Mouse (Mus musculus) liver, adult 2 months (tissue): ENCODE measurements around the gene Slco6d1. TPM values are rescaled to one million over a fixed set of nuclear protein-coding genes. Genes with fewer than 3 reads are reported as not detected.
"Not testable (repeated sequence)": the region's sequence is repeated elsewhere in the genome, so short reads cannot be mapped to it uniquely, and the experiment has no call there.

Source experiments
- DNase-seq: peaks from one replicate; pipeline ENCODE4 v3.0.0-alpha.2; 2011; ENCODE audit warnings: low read depth, low spot score; ENCODE audit errors: extremely low read depth
- H3K27ac ChIP-seq: fragments of 200-500 bp; replicated peaks from 2 replicates; pipeline ENCODE4 v1.5.1; 2012; ENCODE audit warnings: low read depth, mild to moderate bottlenecking, control low read depth, inconsistent platforms, low read length; ENCODE audit not compliant: insufficient read depth
- H3K27me3 ChIP-seq: fragments of 200-500 bp; 2 replicates; pipeline ENCODE4 v1.6.1; 2012; ENCODE audit warnings: mild to moderate bottlenecking, moderate library complexity, low read length, inconsistent platforms; ENCODE audit not compliant: control insufficient read depth, insufficient read depth
- H3K36me3 ChIP-seq: fragments of 200-500 bp; 2 replicates; pipeline ENCODE4 v1.6.1; 2012; ENCODE audit warnings: low read length, inconsistent platforms; ENCODE audit not compliant: control insufficient read depth, insufficient read depth
- H3K4me1 ChIP-seq: fragments of 200-500 bp; 2 replicates; pipeline ENCODE4 v1.6.1; 2011; ENCODE audit warnings: low read length; ENCODE audit not compliant: control insufficient read depth, insufficient read depth
- H3K4me3 ChIP-seq: fragments of 200-500 bp; 2 replicates; pipeline ENCODE4 v1.5.1; 2011; ENCODE audit warnings: low read depth, mild to moderate bottlenecking, control low read depth, low read length, moderate library complexity; ENCODE audit not compliant: insufficient read depth
- H3K79me2 ChIP-seq: fragments of 200-500 bp; 2 replicates; pipeline ENCODE4 v1.6.1; 2012; ENCODE audit warnings: inconsistent platforms, mild to moderate bottlenecking, low read length, moderate library complexity; ENCODE audit not compliant: control insufficient read depth, insufficient read depth
- H3K9ac ChIP-seq: fragments of 200-500 bp; 2 replicates; pipeline ENCODE4 v1.6.1; 2012; ENCODE audit warnings: low read depth, mild to moderate bottlenecking, control low read depth, inconsistent platforms, low read length
- CTCF ChIP-seq: fragments of 200-500 bp; IDR thresholded peaks from 2 replicates; pipeline ENCODE4 v1.5.1; 2011; ENCODE audit warnings: low read depth, low read length, control low read depth
- POLR2A ChIP-seq: fragments of 200-500 bp; IDR thresholded peaks from 2 replicates; pipeline ENCODE4 v1.6.1; 2011; ENCODE audit warnings: low read length, control low read depth; ENCODE audit not compliant: insufficient read depth; ENCODE audit errors: extremely low read depth
- WGBS: fragments of 180-500 bp; shearing (Covaris S2); methylation state at CpG from one replicate; pipeline ENCODE4 v1.1.7; 2018; 5-methylcytosine and 5-hydroxymethylcytosine counted together
- polyA plus RNA-seq: library from polyadenylated mRNA; depleted of rRNA; stranded (reverse); fragments of >200 nt; gene quantifications from 2 replicates; pipeline ENCODE4 v1.2.3, GENCODE M21; 2012; rRNA removed
- total RNA-seq: library from RNA; depleted of rRNA; stranded (reverse); fragments of >200 nt; gene quantifications from 2 replicates; pipeline ENCODE4 v1.2.3, GENCODE M21; 2014; rRNA removed

Gene Slco6d1
- total RNA-seq (not detected in 2 replicates), polyA plus RNA-seq (not detected in 2 replicates)

GRCm38 (mm10) chr1:98420824-98421223 lies at the start of gene Slco6d1:
TSS of gene Slco6d1 (plus strand) at chr1:98421124.
- WGBS = 76% methylated on average over 10 of the region's 10 CpGs
- H3K27ac ChIP-seq = no peak within 1 kb of the TSS
- no peak within 1 kb of the TSS for H3K9ac ChIP-seq
- H3K79me2 ChIP-seq = no peaks in the 10 kb centered on the region
- no peak within 1 kb of the TSS for H3K4me3 ChIP-seq
- no peaks in the 10 kb centered on the region for H3K4me1 ChIP-seq
- no peaks in the 10 kb centered on the region for H3K27me3 ChIP-seq
- no peaks in the 10 kb centered on the region for H3K36me3 ChIP-seq
- no peak for DNase-seq
- no peak for TF ChIP-seq CTCF
- TF ChIP-seq POLR2A = no peak

- DNase-seq = no peak
- Histone ChIP-seq H3K36me3 (no peaks in the 10 kb centered on the region), H3K4me3 (no peak overlapping the region), H3K9ac (no peak overlapping the region), H3K4me1 (no peaks in the 10 kb centered on the region), H3K27ac (no peak overlapping the region), H3K27me3 (no peaks in the 10 kb centered on the region), H3K79me2 (no peaks in the 10 kb centered on the region)
- no peak for TF ChIP-seq CTCF
- no peak for TF ChIP-seq POLR2A
Observed at GRCm38 (mm10) chr1:98392001-98392400, 28.9 kb upstream of the Slco6d1 start.

- H3K9ac ChIP-seq = no peak overlapping the region
- TF ChIP-seq CTCF = no peak
- no peak for TF ChIP-seq POLR2A
- no peaks in the 10 kb centered on the region for H3K4me1 ChIP-seq
- no peaks in the 10 kb centered on the region for H3K36me3 ChIP-seq
- H3K79me2 ChIP-seq = no peaks in the 10 kb centered on the region
- 77% methylated on average over 4 of the region's 4 CpGs for WGBS
- no peaks in the 10 kb centered on the region for H3K27me3 ChIP-seq
- no peak for DNase-seq
- no peak overlapping the region for H3K4me3 ChIP-seq
- H3K27ac ChIP-seq = no peak overlapping the region
Observed at GRCm38 (mm10) chr1:98447929-98448328, 27.0 kb downstream of the Slco6d1 start.

- not testable (repeated sequence) for H3K4me1 ChIP-seq, H3K27ac ChIP-seq, H3K4me3 ChIP-seq, H3K79me2 ChIP-seq, DNase-seq, H3K27me3 ChIP-seq, H3K9ac ChIP-seq, H3K36me3 ChIP-seq
- WGBS = 82% methylated on average over 8 of the region's 8 CpGs
Observed at GRCm38 (mm10) chr1:98459224-98459623, 38.3 kb downstream of the Slco6d1 start.

- not testable (repeated sequence) for H3K4me3 ChIP-seq, H3K27ac ChIP-seq, H3K79me2 ChIP-seq, H3K9ac ChIP-seq, DNase-seq, H3K36me3 ChIP-seq, H3K4me1 ChIP-seq, H3K27me3 ChIP-seq
- 82% methylated on average over 1 of the region's 1 CpGs for WGBS
Observed at GRCm38 (mm10) chr1:98476381-98476780, 55.5 kb downstream of the Slco6d1 start.

GRCm38 (mm10) chr1:98479243-98479642 lies 58.3 kb downstream of the Slco6d1 start:
- TF ChIP-seq POLR2A (no peak), CTCF (no peak)
- H3K27me3 ChIP-seq = no peaks in the 10 kb centered on the region

More at GRCm38 (mm10) chr1:98479243-98479642, 58.3 kb downstream of the Slco6d1 start:
- H3K4me3 ChIP-seq = no peak overlapping the region
- no peaks in the 10 kb centered on the region for H3K36me3 ChIP-seq
- no peak overlapping the region for H3K9ac ChIP-seq
- H3K79me2 ChIP-seq = no peaks in the 10 kb centered on the region
- no peaks in the 10 kb centered on the region for H3K4me1 ChIP-seq
- no peak for DNase-seq
- WGBS = 63% methylated on average over 2 of the region's 2 CpGs
- H3K27ac ChIP-seq = no peak overlapping the region
